Mouse (Mus musculus) gastrocnemius, postnatal 14 days (tissue): ENCODE data around the gene B3galt4. TPM values are rescaled to one million over a fixed set of nuclear protein-coding genes. Genes with fewer than 3 reads are reported as not detected.

Experiments used
- total RNA-seq, 2 experiments: library from RNA; stranded (reverse); gene quantifications; 2 replicates each; pipeline ENCODE4 v1.2.3; 2021

Gene B3galt4
- total RNA-seq, 2 experiments from 2014 or later = 2.3 to 2.7 TPM

Other genes with a start within 250 kb of the B3galt4 start
- gene March2, start 232.8 kb downstream of the B3galt4 start, total RNA-seq = 10 to 100 TPM; 76.0 to 78.6 TPM
- 100 to 1,000 TPM; 154 to 159 TPM for gene Rab11b, start 191.0 kb downstream of the B3galt4 start, total RNA-seq
- gene Angptl4, start 169.7 kb downstream of the B3galt4 start, total RNA-seq = 10 to 100 TPM in 1 of 2 experiments, 1 to 10 TPM in 1; 9.6 to 25.8 TPM
- gene Kank3, start 141.0 kb downstream of the B3galt4 start, total RNA-seq = 10 to 100 TPM; 20.8 to 35.1 TPM
- gene Rps28, start 126.9 kb downstream of the B3galt4 start, total RNA-seq = 100 to 1,000 TPM; 867 to 957 TPM
- 100 to 1,000 TPM; 327 to 338 TPM for gene Ndufa7, start 126.9 kb downstream of the B3galt4 start, total RNA-seq
- 10 to 100 TPM; 17.6 to 19.8 TPM for gene Cd320, start 108.4 kb downstream of the B3galt4 start, total RNA-seq
- gene Gm7029, start 77.7 kb downstream of the B3galt4 start, total RNA-seq = not detected
- gene Kifc1, start 60.8 kb downstream of the B3galt4 start, total RNA-seq = 1 to 10 TPM; 3.3 to 4.4 TPM
- not detected for gene Platr17, start 46.4 kb downstream of the B3galt4 start, total RNA-seq
- 10 to 100 TPM; 10.2 to 13.8 TPM for gene Daxx, start 42.1 kb downstream of the B3galt4 start, total RNA-seq
- 10 to 100 TPM; 32.9 to 35.7 TPM for gene Tapbp, start 35.6 kb downstream of the B3galt4 start, total RNA-seq
- gene Zbtb22, start 35.6 kb downstream of the B3galt4 start, total RNA-seq = 10 to 100 TPM; 13.5 to 16.1 TPM
- 10 to 100 TPM; 24.4 to 24.7 TPM for gene Rgl2, start 21.9 kb downstream of the B3galt4 start, total RNA-seq
- 10 to 100 TPM; 53.6 to 54.9 TPM for gene Pfdn6, start 11.1 kb downstream of the B3galt4 start, total RNA-seq
- 10 to 100 TPM; 11.1 to 12.3 TPM for gene Wdr46, start 10.8 kb downstream of the B3galt4 start, total RNA-seq
- 10 to 100 TPM; 30.5 to 33.1 TPM for gene Vps52, start 4.3 kb upstream of the B3galt4 start, total RNA-seq
- 100 to 1,000 TPM; 464 to 543 TPM for gene Rps18, start 4.5 kb upstream of the B3galt4 start, total RNA-seq
- 10 to 100 TPM; 26.5 to 40.1 TPM for gene H2-K1, start 48.9 kb upstream of the B3galt4 start, total RNA-seq
- gene Ring1, start 73.2 kb upstream of the B3galt4 start, total RNA-seq = 10 to 100 TPM; 11.3 to 13.1 TPM
- gene H2-Ke6, start 76.6 kb upstream of the B3galt4 start, total RNA-seq = 10 to 100 TPM; 50.1 to 51.3 TPM
- 10 to 100 TPM; 44.9 to 60.1 TPM for gene Slc39a7, start 80.2 kb upstream of the B3galt4 start, total RNA-seq
- gene Rxrb, start 80.3 kb upstream of the B3galt4 start, total RNA-seq = 10 to 100 TPM; 35.2 to 35.8 TPM
- gene Col11a2, start 87.9 kb upstream of the B3galt4 start, total RNA-seq = 10 to 100 TPM; 51.1 to 56.0 TPM
- not detected for gene H2-Oa, start 140.9 kb upstream of the B3galt4 start, total RNA-seq
- gene H2-DMa, start 168.1 kb upstream of the B3galt4 start, total RNA-seq = 1 to 10 TPM; 2.3 to 3.6 TPM
- 10 to 100 TPM; 75.2 to 75.5 TPM for gene Brd2, start 171.1 kb upstream of the B3galt4 start, total RNA-seq
- under 1 TPM; 0.45 to 0.47 TPM for gene H2-DMb2, start 191.8 kb upstream of the B3galt4 start, total RNA-seq
- 1 to 10 TPM; 1.0 to 1.4 TPM for gene H2-DMb1, start 201.6 kb upstream of the B3galt4 start, total RNA-seq
- gene Tap1, start 236.1 kb upstream of the B3galt4 start, total RNA-seq = 1 to 10 TPM; 1.7 to 2.6 TPM
- 1 to 10 TPM; 1.8 to 2.0 TPM for gene Psmb9, start 236.3 kb upstream of the B3galt4 start, total RNA-seq
- 1 to 10 TPM; 2.9 to 3.4 TPM for gene Psmb8, start 246.2 kb upstream of the B3galt4 start, total RNA-seq